Mouse (Mus musculus) MEL (cell line): Measurements from ENCODE around the gene Cbfa2t2. TPM values are rescaled to one million over a fixed set of nuclear protein-coding genes. Genes with fewer than 3 reads are reported as not detected.

Experiments
- DNase-seq: peaks from one replicate; pipeline ENCODE4 v3.0.0; 2011; ENCODE audit warnings: low read depth, low spot score
- H3K27ac ChIP-seq: 2 replicates; pipeline ENCODE4 v1.5.1; 2012; ENCODE audit warnings: low read depth, mild to moderate bottlenecking, control low read depth, low read length, moderate library complexity; ENCODE audit not compliant: control insufficient read depth
- H3K27me3 ChIP-seq, 2 experiments: fragments of 150-350 bp in 1 of 2; sonication (generic) in 1 of 2; 2 replicates each; pipeline ENCODE4 v1.6.1; 2012; ENCODE audit warnings: low read length in 2 of 2, mild to moderate bottlenecking in 2 of 2, improper control_type of control experiment in 1 of 2, moderate library complexity in 1 of 2; ENCODE audit not compliant: insufficient read depth in 2 of 2, control insufficient read depth in 1 of 2
- H3K36me3 ChIP-seq, 2 experiments: 2 replicates each; pipeline ENCODE4 v1.6.1; 2012 to 2014; ENCODE audit warnings: low read length in 2 of 2, improper control_type of control experiment in 1 of 2, inconsistent platforms in 1 of 2, mild to moderate bottlenecking in 1 of 2; ENCODE audit not compliant: insufficient read depth in 2 of 2, control insufficient read depth in 1 of 2
- H3K4me1 ChIP-seq, 2 experiments: fragments of 150-350 bp in 1 of 2; sonication (generic) in 1 of 2; 2 replicates each; pipeline ENCODE4 v1.6.1; 2012; ENCODE audit warnings: low read length in 2 of 2, improper control_type of control experiment in 1 of 2, mild to moderate bottlenecking in 1 of 2; ENCODE audit not compliant: insufficient read depth in 2 of 2, control insufficient read depth in 1 of 2
- H3K4me3 ChIP-seq, 2 experiments: fragments of 150-350 bp in 1 of 2; sonication (generic) in 1 of 2; 2 replicates each; pipeline ENCODE4 v1.5.1; 2012; ENCODE audit warnings: low read depth in 2 of 2, low read length in 2 of 2, mild to moderate bottlenecking in 2 of 2, moderate library complexity in 2 of 2, control low read depth in 1 of 2, improper control_type of control experiment in 1 of 2; ENCODE audit not compliant: control insufficient read depth in 1 of 2, insufficient read depth in 1 of 2
- H3K79me2 ChIP-seq: 2 replicates; pipeline ENCODE4 v1.6.1; 2012; ENCODE audit warnings: mild to moderate bottlenecking, low read length, moderate library complexity; ENCODE audit not compliant: control insufficient read depth, poor library complexity, insufficient read depth
- H3K9ac ChIP-seq: 2 replicates; pipeline ENCODE4 v1.6.1; 2012; ENCODE audit warnings: low read depth, mild to moderate bottlenecking, control low read depth, low read length, moderate library complexity; ENCODE audit not compliant: control insufficient read depth, poor library complexity, severe bottlenecking
- H3K9me3 ChIP-seq: fragments of 150-350 bp; sonication (generic); replicated peaks from 2 replicates; pipeline ENCODE4 v1.6.1; 2012; ENCODE audit warnings: mild to moderate bottlenecking, low read length, improper control_type of control experiment, moderate library complexity; ENCODE audit not compliant: insufficient read depth
- BHLHE40 ChIP-seq: IDR thresholded peaks from 2 replicates; pipeline ENCODE4 v1.6.1; 2012; ENCODE audit warnings: low read depth, mild to moderate bottlenecking, inconsistent platforms, low read length, improper control_type of control experiment, borderline replicate concordance
- CHD1 ChIP-seq: IDR thresholded peaks from 2 replicates; pipeline ENCODE4 v1.6.1; 2012; ENCODE audit warnings: low read depth, mild to moderate bottlenecking, inconsistent platforms, low read length, improper control_type of control experiment
- ETS1 ChIP-seq: IDR thresholded peaks from 2 replicates; pipeline ENCODE4 v1.6.1; 2012; ENCODE audit warnings: low read depth, mild to moderate bottlenecking, inconsistent platforms, low read length, improper control_type of control experiment, moderate library complexity
- HCFC1 ChIP-seq: IDR thresholded peaks from 2 replicates; pipeline ENCODE4 v1.6.1; 2012; ENCODE audit warnings: low read depth, mild to moderate bottlenecking, inconsistent platforms, low read length, improper control_type of control experiment, moderate library complexity
- MAX ChIP-seq: IDR thresholded peaks from 2 replicates; pipeline ENCODE4 v1.6.1; 2011; ENCODE audit warnings: low read length, improper control_type of control experiment
- MEF2A ChIP-seq: IDR thresholded peaks from 2 replicates; pipeline ENCODE4 v1.6.1; 2014; ENCODE audit warnings: low read depth, mild to moderate bottlenecking, inconsistent platforms, low read length, improper control_type of control experiment; ENCODE audit not compliant: poor library complexity, insufficient replicate concordance, severe bottlenecking; ENCODE audit errors: extremely low read depth
- MYC ChIP-seq: IDR thresholded peaks from 2 replicates; pipeline ENCODE4 v1.6.1; 2011; ENCODE audit warnings: low read depth, mild to moderate bottlenecking, low read length, improper control_type of control experiment, moderate library complexity
- POLR2AphosphoS2 ChIP-seq: IDR thresholded peaks from 2 replicates; pipeline ENCODE4 v1.6.1; 2011; ENCODE audit warnings: low read length, improper control_type of control experiment
- POLR2AphosphoS5 ChIP-seq: IDR thresholded peaks from 2 replicates; pipeline ENCODE4 v1.6.1; 2012; ENCODE audit warnings: low read depth, borderline replicate concordance, mild to moderate bottlenecking, inconsistent platforms, low read length, moderate library complexity, mixed read lengths
- RAD21 ChIP-seq: IDR thresholded peaks from 2 replicates; pipeline ENCODE4 v1.6.1; 2011; ENCODE audit warnings: mild to moderate bottlenecking, low read depth, low read length, improper control_type of control experiment
- RCOR1 ChIP-seq: IDR thresholded peaks from 2 replicates; pipeline ENCODE4 v1.6.1; 2012; ENCODE audit warnings: low read depth, mild to moderate bottlenecking, inconsistent platforms, low read length, improper control_type of control experiment
- SIN3A ChIP-seq: IDR thresholded peaks from 2 replicates; pipeline ENCODE4 v1.6.1; 2012; ENCODE audit warnings: low read length, improper control_type of control experiment, inconsistent platforms
- TBP ChIP-seq: IDR thresholded peaks from 2 replicates; pipeline ENCODE4 v1.8.0; 2011; ENCODE audit warnings: low read depth, low read length, improper control_type of control experiment
- TCF12 ChIP-seq: IDR thresholded peaks from 2 replicates; pipeline ENCODE4 v1.6.1; 2014; ENCODE audit warnings: low read depth, mild to moderate bottlenecking, inconsistent platforms, low read length, improper control_type of control experiment, moderate library complexity
- UBTF ChIP-seq: IDR thresholded peaks from 2 replicates; pipeline ENCODE4 v1.6.1; 2012; ENCODE audit warnings: low read depth, mild to moderate bottlenecking, inconsistent platforms, low read length, improper control_type of control experiment, moderate library complexity, borderline replicate concordance; ENCODE audit not compliant: insufficient read depth
- USF1 ChIP-seq: IDR thresholded peaks from 2 replicates; pipeline ENCODE4 v1.6.1; 2014; ENCODE audit warnings: low read depth, mild to moderate bottlenecking, inconsistent platforms, low read length, improper control_type of control experiment, moderate library complexity
- ZC3H11A ChIP-seq: IDR thresholded peaks from 2 replicates; pipeline ENCODE4 v1.6.1; 2012; ENCODE audit warnings: low read depth, mild to moderate bottlenecking, inconsistent platforms, low read length, improper control_type of control experiment
- ZKSCAN1 ChIP-seq: IDR thresholded peaks from 2 replicates; pipeline ENCODE4 v1.6.1; 2012; ENCODE audit warnings: low read depth, mild to moderate bottlenecking, inconsistent platforms, low read length, improper control_type of control experiment, moderate library complexity
- ZMIZ1 ChIP-seq: IDR thresholded peaks from 2 replicates; pipeline ENCODE4 v1.6.1; 2012; ENCODE audit warnings: low read depth, mild to moderate bottlenecking, inconsistent platforms, low read length, improper control_type of control experiment, moderate library complexity
- ZNF384 ChIP-seq: IDR thresholded peaks from 2 replicates; pipeline ENCODE4 v1.6.1; 2012; ENCODE audit warnings: low read depth, mild to moderate bottlenecking, inconsistent platforms, low read length, improper control_type of control experiment
- polyA plus RNA-seq, 2 experiments: library from polyadenylated mRNA; stranded (reverse) in 1 of 2; unstranded in 1 of 2; fragments of >175 nt in 1 of 2; fragments of >200 nt in 1 of 2; gene quantifications; 2 replicates each; pipeline versions ENCODE4 v1.2.1 to v1.2.4; 2012; ENCODE audit warnings: low replicate concordance in 2 of 2, low read depth in 1 of 2; ENCODE audit not compliant: insufficient read length in 2 of 2, insufficient read depth in 1 of 2, missing spikeins in 1 of 2
- total RNA-seq: library from RNA; depleted of rRNA; stranded (reverse); fragments of 300-350 nt; gene quantifications from 2 replicates; pipeline ENCODE4 v1.2.3, GENCODE M21; 2012

The Cbfa2t2 gene
- total and polyA plus RNA-seq, 3 experiments, result 5.9 to 23.1 TPM; not detected in 1

DNA sequence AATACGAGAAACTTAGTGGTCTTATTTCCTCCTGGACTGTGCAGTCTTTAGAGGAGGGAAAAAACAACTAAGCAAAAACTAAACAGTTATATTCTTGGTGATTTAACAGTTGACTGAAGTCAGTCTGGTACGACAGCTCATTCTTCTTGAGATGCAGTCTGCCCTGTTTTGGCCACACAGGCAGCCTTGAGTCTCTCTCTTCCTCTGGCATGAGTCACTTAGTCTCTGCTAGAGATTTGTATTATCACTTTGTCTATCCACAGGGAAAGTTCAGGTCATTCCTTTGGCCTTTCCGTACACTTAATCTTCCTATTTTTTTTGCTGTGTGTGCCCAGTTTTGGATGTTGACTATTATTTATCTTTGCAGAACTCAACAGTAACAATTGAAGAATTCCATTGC is 73.9 kb downstream of the Cbfa2t2 start:
- DNase-seq, result no peak
- no peaks in the 10 kb centered on the region; the same call in 1 of the 2 replicates for H3K79me2 ChIP-seq
- no peaks in the 10 kb centered on the region for H3K9me3 ChIP-seq
- no peak for TF ChIP-seq TCF12
- no peak for TF ChIP-seq HCFC1
- TF ChIP-seq ZC3H11A, result no peak
- no peak for TF ChIP-seq MEF2A
- no peak for TF ChIP-seq RCOR1
- no peak for TF ChIP-seq TBP
- no peak for TF ChIP-seq SIN3A
- TF ChIP-seq POLR2AphosphoS2, result no peak
- no peak for TF ChIP-seq MAX
- TF ChIP-seq MYC, result no peak
- no peak for TF ChIP-seq BHLHE40
- TF ChIP-seq ZNF384, result no peak
- TF ChIP-seq CHD1, result no peak
- no peak overlapping the region for H3K9ac ChIP-seq
- H3K4me1 ChIP-seq, result no peaks in the 10 kb centered on the region
- H3K4me3 ChIP-seq, result no peak overlapping the region
- no peaks in the 10 kb centered on the region for H3K27me3 ChIP-seq
- peaks cover 0 to 8% of the 10 kb centered on the region in 2 experiments; a peak in 2 of 4 replicates for H3K36me3 ChIP-seq
- H3K27ac ChIP-seq, result no peak overlapping the region

GRCm38 (mm10) chr2:154516944-154517343 is 80.7 kb downstream of the Cbfa2t2 start:
- no peak overlapping the region for H3K4me3 ChIP-seq
- no peak overlapping the region for H3K27ac ChIP-seq
- H3K36me3 ChIP-seq, result peaks cover 1 to 6% of the 10 kb centered on the region in 2 experiments
- DNase-seq, result no peak
- TF ChIP-seq MEF2A, result no peak
- no peak for TF ChIP-seq USF1
- TF ChIP-seq SIN3A, result no peak
- no peak for TF ChIP-seq ETS1
- TF ChIP-seq UBTF, result no peak
- TF ChIP-seq CHD1, result no peak
- no peak for TF ChIP-seq ZKSCAN1
- TF ChIP-seq RAD21, result no peak
- no peak for TF ChIP-seq POLR2AphosphoS5
- no peak for TF ChIP-seq ZMIZ1
- H3K4me1 ChIP-seq, result peaks cover 0 to 4% of the 10 kb centered on the region in 2 experiments; a peak in 1 of 4 replicates
- no peaks in the 10 kb centered on the region for H3K27me3 ChIP-seq
- no peaks in the 10 kb centered on the region for H3K79me2 ChIP-seq
- H3K9me3 ChIP-seq, result no peaks in the 10 kb centered on the region
- H3K9ac ChIP-seq, result no peak overlapping the region
